Mouse (Mus musculus) forebrain, postnatal 0 days (tissue): ENCODE measurements around the gene Gm47995. TPM values are rescaled to one million over a fixed set of nuclear protein-coding genes. Genes with fewer than 3 reads are reported as not detected.
"Not testable (repeated sequence)": the region's sequence is repeated elsewhere in the genome, so short reads cannot be mapped to it uniquely, and the experiment has no call there.

Experiments
- ATAC-seq: fragments of 200-750 bp; cut with Nextera tagmentation; 2 replicates; pipeline ENCODE4 v1.8.0; 2017; ENCODE audit warnings: mild to moderate bottlenecking, moderate library complexity
- DNase-seq: peaks from one replicate; pipeline ENCODE4 v3.0.0-alpha.2; 2015
- H3K27ac ChIP-seq: fragments of 300-500 bp; sonication (generic); 2 replicates; pipeline ENCODE4 v1.5.1; 2014; ENCODE audit warnings: low read depth, mild to moderate bottlenecking, antibody characterized with exemption, low read length, moderate library complexity, mixed read lengths
- H3K27me3 ChIP-seq: fragments of 300-500 bp; sonication (generic); 2 replicates; pipeline ENCODE4 v1.6.1; 2014; ENCODE audit warnings: mild to moderate bottlenecking, low read length, mixed read lengths; ENCODE audit not compliant: insufficient read depth
- H3K36me3 ChIP-seq: fragments of 300-500 bp; sonication (generic); 2 replicates; pipeline ENCODE4 v1.6.1; 2014; ENCODE audit warnings: mild to moderate bottlenecking, moderate library complexity; ENCODE audit not compliant: insufficient read depth
- H3K4me1 ChIP-seq: fragments of 300-500 bp; sonication (generic); 2 replicates; pipeline ENCODE4 v1.6.1; 2014; ENCODE audit warnings: antibody characterized with exemption; ENCODE audit not compliant: insufficient read depth
- H3K4me2 ChIP-seq: fragments of 300-500 bp; sonication (generic); 2 replicates; pipeline ENCODE4 v1.6.1; 2014; ENCODE audit warnings: low read depth, mild to moderate bottlenecking, moderate library complexity
- H3K4me3 ChIP-seq: fragments of 300-500 bp; sonication (generic); 2 replicates; pipeline ENCODE4 v1.5.1; 2014; ENCODE audit warnings: low read depth, low read length, mixed read lengths
- H3K9ac ChIP-seq: fragments of 300-500 bp; sonication (generic); 2 replicates; pipeline ENCODE4 v1.6.1; 2014; ENCODE audit warnings: mild to moderate bottlenecking
- H3K9me3 ChIP-seq: fragments of 300-500 bp; sonication (generic); 2 replicates; pipeline ENCODE4 v1.6.1; 2016; ENCODE audit warnings: low read length
- CTCF ChIP-seq: sonication (generic); IDR thresholded peaks from 2 replicates; pipeline ENCODE4 v1.5.1; 2016; ENCODE audit warnings: antibody characterized with exemption, control low read depth, low read depth
- WGBS: fragments of 180-500 bp; shearing (Covaris S2); extraction: QIAGEN DNeasy Blood & Tissue Kit; methylation state at CpG from one replicate; pipeline ENCODE4 v1.1.7; 2014; 5-methylcytosine and 5-hydroxymethylcytosine counted together
- polyA plus RNA-seq: library from polyadenylated mRNA; unstranded; fragments of >200 nt; fragmentation: Nextera tagmentation; extraction: Ambion mirVana; gene quantifications from 2 replicates; pipeline ENCODE4 v1.2.1, GENCODE M21; 2015
- total RNA-seq: library from RNA; depleted of rRNA; stranded (reverse); fragments of >200 nt; gene quantifications from 2 replicates; pipeline ENCODE4 v1.2.3, GENCODE M21; 2014

Gm47995 gene
- total and polyA plus RNA-seq, 2 experiments from 2014 or later = not detected

- ATAC-seq (no peak), DNase-seq (no peak)
- Histone ChIP-seq H3K4me3 (no peak overlapping the region), H3K4me1 (no peaks in the 10 kb centered on the region), H3K9ac (no peak overlapping the region), H3K4me2 (no peak overlapping the region), H3K27me3 (no peaks in the 10 kb centered on the region), H3K9me3 (no peaks in the 10 kb centered on the region), H3K27ac (no peak overlapping the region), H3K36me3 (no peaks in the 10 kb centered on the region)
- no peak for TF ChIP-seq CTCF
- WGBS = 85% methylated on average over 4 of the region's 4 CpGs
These were observed 9.8 kb upstream of the Gm47995 start for GRCm38 (mm10) chr1:151188469-151188868.

GRCm38 (mm10) chr1:151192075-151192474, 6.2 kb upstream of the Gm47995 start, which contains the start of gene Gm8947:
Gene Gm8947 (plus strand): TSS chr1:151192376.
- not testable (repeated sequence) for H3K27me3 ChIP-seq, H3K9me3 ChIP-seq, DNase-seq, H3K9ac ChIP-seq, ATAC-seq, H3K36me3 ChIP-seq, H3K4me3 ChIP-seq, H3K4me1 ChIP-seq, H3K4me2 ChIP-seq, H3K27ac ChIP-seq
- WGBS = no CpG with 5 or more reads among the region's 7 CpGs

GRCm38 (mm10) chr1:151192739-151193138, 5.5 kb upstream of the Gm47995 start:
- not testable (repeated sequence) for DNase-seq, H3K4me3 ChIP-seq, H3K4me2 ChIP-seq, H3K4me1 ChIP-seq, ATAC-seq, H3K27ac ChIP-seq, H3K9ac ChIP-seq, H3K36me3 ChIP-seq, H3K9me3 ChIP-seq, H3K27me3 ChIP-seq
- WGBS = 91% methylated on average over 14 of the region's 15 CpGs

GRCm38 (mm10) chr1:151195986-151196385, 2.3 kb upstream of the Gm47995 start:
- not testable (repeated sequence) for H3K4me2 ChIP-seq, ATAC-seq, H3K9ac ChIP-seq, H3K4me3 ChIP-seq, H3K9me3 ChIP-seq, H3K4me1 ChIP-seq, DNase-seq, H3K27ac ChIP-seq, H3K27me3 ChIP-seq, H3K36me3 ChIP-seq
- 53% methylated on average over 4 of the region's 4 CpGs for WGBS

- H3K27me3 ChIP-seq, ATAC-seq, H3K36me3 ChIP-seq, H3K9me3 ChIP-seq, H3K4me2 ChIP-seq, H3K9ac ChIP-seq, DNase-seq, H3K4me3 ChIP-seq, H3K27ac ChIP-seq, H3K4me1 ChIP-seq: not testable (repeated sequence)
- WGBS = 90% methylated on average over 3 of the region's 3 CpGs
These were observed 1.6 kb upstream of the Gm47995 start for GRCm38 (mm10) chr1:151196690-151197089.

GRCm38 (mm10) chr1:151200620-151201019, 2.4 kb downstream of the Gm47995 start:
- not testable (repeated sequence) for H3K27me3 ChIP-seq, H3K4me3 ChIP-seq, DNase-seq, H3K4me1 ChIP-seq, H3K9ac ChIP-seq, H3K4me2 ChIP-seq, H3K9me3 ChIP-seq, H3K36me3 ChIP-seq, H3K27ac ChIP-seq, ATAC-seq

- not testable (repeated sequence) for H3K9ac ChIP-seq, H3K36me3 ChIP-seq, H3K4me2 ChIP-seq, H3K27me3 ChIP-seq, H3K9me3 ChIP-seq, H3K4me3 ChIP-seq, H3K27ac ChIP-seq, H3K4me1 ChIP-seq, ATAC-seq, DNase-seq
- 60% methylated on average over 3 of the region's 5 CpGs for WGBS
These were observed 4.5 kb downstream of the Gm47995 start for GRCm38 (mm10) chr1:151202771-151203170.

GRCm38 (mm10) chr1:151203818-151204217, 5.6 kb downstream of the Gm47995 start, which contains the start of gene 3110040M04Rik:
Gene 3110040M04Rik (plus strand): TSS chr1:151204121.
- not testable (repeated sequence) for H3K9ac ChIP-seq, H3K27me3 ChIP-seq, H3K4me3 ChIP-seq, H3K4me1 ChIP-seq, ATAC-seq, H3K9me3 ChIP-seq, DNase-seq, H3K36me3 ChIP-seq, H3K4me2 ChIP-seq, H3K27ac ChIP-seq
- no CpG with 5 or more reads among the region's 6 CpGs for WGBS

GRCm38 (mm10) chr1:151208493-151208892, 10.2 kb downstream of the Gm47995 start:
- not testable (repeated sequence) for H3K4me1 ChIP-seq, H3K27me3 ChIP-seq, DNase-seq, H3K9ac ChIP-seq, H3K9me3 ChIP-seq, H3K27ac ChIP-seq, H3K4me3 ChIP-seq, H3K4me2 ChIP-seq, ATAC-seq, H3K36me3 ChIP-seq
- WGBS = 55% methylated on average over 3 of the region's 5 CpGs

GRCm38 (mm10) chr1:151208944-151209343, 10.7 kb downstream of the Gm47995 start:
- not testable (repeated sequence) for H3K4me3 ChIP-seq, ATAC-seq, H3K36me3 ChIP-seq, H3K4me1 ChIP-seq, H3K4me2 ChIP-seq, H3K27me3 ChIP-seq, DNase-seq, H3K27ac ChIP-seq, H3K9me3 ChIP-seq, H3K9ac ChIP-seq

- not testable (repeated sequence) for H3K4me2 ChIP-seq, ATAC-seq, H3K27ac ChIP-seq, H3K4me3 ChIP-seq, H3K9me3 ChIP-seq, H3K27me3 ChIP-seq, H3K9ac ChIP-seq, DNase-seq, H3K4me1 ChIP-seq, H3K36me3 ChIP-seq
- WGBS = 91% methylated on average over 4 of the region's 8 CpGs
These were observed 11.6 kb downstream of the Gm47995 start, which contains the start of gene Gm47996 for GRCm38 (mm10) chr1:151209824-151210355. Gene Gm47996 (plus strand): TSS chr1:151210131.
